ENCODE assay signal across 13 mouse cellular contexts in genomic region chr9:107343146-107343943, GRCm38 (mm10). TPM values are rescaled to one million over a fixed set of nuclear protein-coding genes. Genes with fewer than 3 reads are reported as not detected.
DNase-seq lines count a peak whose midpoint lies in the region; ATAC-seq lines count a peak whose summit lies in the region.
"Had no signal": no experiment of that assay in that cellular context is flagged by ENCODE, and none has a peak within 500 bp of the region (broad histone marks: within the 10 kb centered on the region; RNA-seq: fewer than 3 reads in every experiment).

No protein-coding gene starts in this region.

- no peak overlapping the region for H3K4me3 ChIP-seq in heart, embryonic 11.5 days (ENCODE audit: low read depth, low read length)
- no peak overlapping the region for H3K4me3 ChIP-seq in limb, embryonic 11.5 days (ENCODE audit: low read depth, low read length)
- H3K4me3 ChIP-seq in limb, embryonic 10.5 days, result no peak overlapping the region
- H3K4me3 ChIP-seq in neural tube, embryonic 15.5 days (replicated peaks), result no peak overlapping the region
- H3K4me3 ChIP-seq: forebrain, embryonic 15.5 days; left cerebral cortex, adult 2 months; liver, embryonic 12.5 days had no signal

- H3K27ac ChIP-seq in heart, embryonic 11.5 days (ENCODE audit: low read depth, low read length), result no peak overlapping the region
- H3K27ac ChIP-seq in limb, embryonic 11.5 days (replicated peaks; ENCODE audit: low read depth, low read length), result no peak overlapping the region
- no peak overlapping the region for H3K27ac ChIP-seq in limb, embryonic 10.5 days
- no peak overlapping the region for H3K27ac ChIP-seq in neural tube, embryonic 15.5 days (replicated peaks)
- H3K27ac ChIP-seq: forebrain, embryonic 15.5 days; left cerebral cortex, adult 2 months; liver, embryonic 12.5 days had no signal

- peak; percentile 56 to 68 for DNase-seq in heart, adult 18-20 months
- DNase-seq in limb, embryonic 11.5 days (ENCODE audit: low spot score), result no peak
- no peak for DNase-seq in limb, embryonic 10.5 days (ENCODE audit: low spot score)
- DNase-seq in cerebellum, adult 9-11 months, result peak; percentile 97
- no peak for DNase-seq in frontal cortex, postnatal 36 days (ENCODE audit: low spot score in 2 of 2)
- no peak for DNase-seq in right cerebral cortex, postnatal 4 days
- DNase-seq: lung, postnatal 4 days; thymus, postnatal 25 days had no signal

- no peak for ATAC-seq in heart, embryonic 11.5 days (replicated peaks; ENCODE audit: insufficient number of reproducible peaks, low FRiP score, low TSS enrichment)
- no peak for ATAC-seq in limb, embryonic 11.5 days (ENCODE audit: insufficient number of reproducible peaks, low FRiP score, low TSS enrichment, low read depth)
- no peak for ATAC-seq in neural tube, embryonic 15.5 days (ENCODE audit: low FRiP score)
- ATAC-seq: forebrain, embryonic 15.5 days; liver, embryonic 12.5 days had no signal

- 55% methylated on average over 8 of the region's 8 CpGs for WGBS in heart, embryonic 11.5 days (ENCODE audit: insufficient replicate concordance)
- 62% methylated on average over 8 of the region's 8 CpGs for WGBS in limb, embryonic 11.5 days
- WGBS in limb, embryonic 10.5 days, result 72% methylated on average over 8 of the region's 8 CpGs
- WGBS in neural tube, embryonic 15.5 days, result 72% methylated on average over 8 of the region's 8 CpGs

- H3K36me3 ChIP-seq in heart, embryonic 11.5 days (ENCODE audit: control insufficient read depth, insufficient read depth, low read length), result no peaks in the 10 kb centered on the region
- no peaks in the 10 kb centered on the region for H3K36me3 ChIP-seq in limb, embryonic 11.5 days (ENCODE audit: control insufficient read depth, insufficient read depth, low read length)
- no peaks in the 10 kb centered on the region for H3K36me3 ChIP-seq in limb, embryonic 10.5 days
- peaks cover 6% of the 10 kb centered on the region; the same call in 1 of the 2 replicates for H3K36me3 ChIP-seq in neural tube, embryonic 15.5 days
- H3K36me3 ChIP-seq: forebrain, embryonic 15.5 days; liver, embryonic 12.5 days had no signal

- H3K9ac ChIP-seq in heart, embryonic 11.5 days (ENCODE audit: low read depth, low read length), result no peak overlapping the region; the same call in 1 of the 2 replicates
- 0 out of 2 replicates have a peak overlapping the region, but pooled peaks have one; percentile 17 for H3K9ac ChIP-seq in limb, embryonic 11.5 days (ENCODE audit: low read length)
- 0 out of 2 replicates have a peak overlapping the region, but pooled peaks have one; percentile 5 for H3K9ac ChIP-seq in neural tube, embryonic 15.5 days (replicated peaks)
- H3K9ac ChIP-seq: forebrain, embryonic 15.5 days; liver, embryonic 12.5 days had no signal

- no peaks in the 10 kb centered on the region for H3K4me1 ChIP-seq in heart, embryonic 11.5 days (ENCODE audit: control insufficient read depth, insufficient read depth, low read length)
- H3K4me1 ChIP-seq in limb, embryonic 11.5 days (ENCODE audit: control insufficient read depth, insufficient read depth, low read length), result peaks cover 6% of the 10 kb centered on the region; the same call in 1 of the 2 replicates
- peaks cover 14% of the 10 kb centered on the region for H3K4me1 ChIP-seq in limb, embryonic 10.5 days
- H3K4me1 ChIP-seq in neural tube, embryonic 15.5 days, result peaks cover 36% of the 10 kb centered on the region

- no peaks in the 10 kb centered on the region for H3K9me3 ChIP-seq in heart, embryonic 11.5 days (replicated peaks; ENCODE audit: control insufficient read depth, low read length)
- H3K9me3 ChIP-seq in limb, embryonic 11.5 days (ENCODE audit: control insufficient read depth, low read length), result no peaks in the 10 kb centered on the region
- no peaks in the 10 kb centered on the region for H3K9me3 ChIP-seq in limb, embryonic 10.5 days (replicated peaks)
- H3K9me3 ChIP-seq in neural tube, embryonic 15.5 days (replicated peaks), result no peaks in the 10 kb centered on the region
- H3K9me3 ChIP-seq: forebrain, embryonic 15.5 days; liver, embryonic 12.5 days had no signal

- peaks cover 16% of the 10 kb centered on the region for H3K27me3 ChIP-seq in heart, embryonic 11.5 days (ENCODE audit: control insufficient read depth, insufficient read depth, low read length)
- peaks cover 4% of the 10 kb centered on the region; the same call in 1 of the 2 replicates for H3K27me3 ChIP-seq in limb, embryonic 11.5 days (ENCODE audit: control insufficient read depth, insufficient read depth, low read length)
- peaks cover 34% of the 10 kb centered on the region for H3K27me3 ChIP-seq in limb, embryonic 10.5 days (ENCODE audit: low read depth, poor library complexity, severe bottlenecking)
- no peaks in the 10 kb centered on the region for H3K27me3 ChIP-seq in neural tube, embryonic 15.5 days (replicated peaks)
- H3K27me3 ChIP-seq: forebrain, embryonic 15.5 days had no signal

- no peak overlapping the region for H3K4me2 ChIP-seq in heart, embryonic 11.5 days
- no peak overlapping the region for H3K4me2 ChIP-seq in limb, embryonic 11.5 days (ENCODE audit: low read depth, severe bottlenecking)
- H3K4me2 ChIP-seq in neural tube, embryonic 15.5 days, result no peak overlapping the region
- H3K4me2 ChIP-seq: forebrain, embryonic 15.5 days; liver, embryonic 12.5 days had no signal

RNA-seq across cellular contexts. Expression of gene 6430571L13Rik, which starts 2.9 kb away (rescaled TPM):
- 1 to 10 TPM; 3.5 to 5.3 TPM for total RNA-seq in heart, adult 18-20 months (2021)
- polyA plus RNA-seq in heart, embryonic 11.5 days (2014; fragmentation: Nextera tagmentation; extraction: Ambion mirVana), result 0.66 and 0.92 TPM in 2 replicates
- polyA plus RNA-seq in limb, embryonic 11.5 days (2014; fragmentation: Nextera tagmentation; extraction: Ambion mirVana), result 0.60 and 0.73 TPM in 2 replicates
- 0.72 and 0.74 TPM in 2 replicates for polyA plus RNA-seq in limb, embryonic 10.5 days (2016; fragmentation: Nextera tagmentation; extraction: Ambion mirVana)
- polyA plus RNA-seq in neural tube, embryonic 15.5 days (2015; fragmentation: Nextera tagmentation; extraction: Ambion mirVana), result 7.8 and 9.1 TPM in 2 replicates

RNA-seq across cellular contexts. Expression of gene Hemk1, which starts 5.2 kb away (rescaled TPM):
- total RNA-seq in heart, adult 18-20 months (2021), result 10 to 100 TPM; 20.4 to 22.7 TPM
- polyA plus RNA-seq in heart, embryonic 11.5 days (2014; fragmentation: Nextera tagmentation; extraction: Ambion mirVana), result 10.6 and 12.1 TPM in 2 replicates
- 10.0 and 10.1 TPM in 2 replicates for polyA plus RNA-seq in limb, embryonic 11.5 days (2014; fragmentation: Nextera tagmentation; extraction: Ambion mirVana)
- 10.3 and 12.2 TPM in 2 replicates for polyA plus RNA-seq in limb, embryonic 10.5 days (2016; fragmentation: Nextera tagmentation; extraction: Ambion mirVana)
- polyA plus RNA-seq in neural tube, embryonic 15.5 days (2015; fragmentation: Nextera tagmentation; extraction: Ambion mirVana), result 16.3 and 18.2 TPM in 2 replicates

RNA-seq across cellular contexts. Expression of gene Cish, which starts 47.5 kb away (rescaled TPM):
- 100 to 1,000 TPM; 120 to 131 TPM for total RNA-seq in heart, adult 18-20 months (2021)
- 7.7 and 8.8 TPM in 2 replicates for polyA plus RNA-seq in heart, embryonic 11.5 days (2014; fragmentation: Nextera tagmentation; extraction: Ambion mirVana)
- 4.1 and 4.4 TPM in 2 replicates for polyA plus RNA-seq in limb, embryonic 11.5 days (2014; fragmentation: Nextera tagmentation; extraction: Ambion mirVana)
- polyA plus RNA-seq in limb, embryonic 10.5 days (2016; fragmentation: Nextera tagmentation; extraction: Ambion mirVana), result 4.3 and 5.1 TPM in 2 replicates
- polyA plus RNA-seq in neural tube, embryonic 15.5 days (2015; fragmentation: Nextera tagmentation; extraction: Ambion mirVana), result 12.6 and 15.5 TPM in 2 replicates

RNA-seq across cellular contexts. Expression of gene Mapkapk3, which starts 53.7 kb away (rescaled TPM):
- total RNA-seq in heart, adult 18-20 months (2021), result 10 to 100 TPM; 29.4 to 30.3 TPM
- polyA plus RNA-seq in heart, embryonic 11.5 days (2014; fragmentation: Nextera tagmentation; extraction: Ambion mirVana), result 5.8 and 9.0 TPM in 2 replicates
- polyA plus RNA-seq in limb, embryonic 11.5 days (2014; fragmentation: Nextera tagmentation; extraction: Ambion mirVana), result 4.9 and 5.9 TPM in 2 replicates
- 5.3 and 5.9 TPM in 2 replicates for polyA plus RNA-seq in limb, embryonic 10.5 days (2016; fragmentation: Nextera tagmentation; extraction: Ambion mirVana)
- polyA plus RNA-seq in neural tube, embryonic 15.5 days (2015; fragmentation: Nextera tagmentation; extraction: Ambion mirVana), result 2.2 and 9.4 TPM in 2 replicates

RNA-seq across cellular contexts. Expression of gene Cacna2d2, which starts 56.1 kb away (rescaled TPM):
- 10 to 100 TPM; 14.8 TPM for total RNA-seq in heart, adult 18-20 months (2021)
- 5.9 and 7.1 TPM in 2 replicates for polyA plus RNA-seq in heart, embryonic 11.5 days (2014; fragmentation: Nextera tagmentation; extraction: Ambion mirVana)
- polyA plus RNA-seq in limb, embryonic 11.5 days (2014; fragmentation: Nextera tagmentation; extraction: Ambion mirVana), result 0.12 and 0.26 TPM in 2 replicates
- polyA plus RNA-seq in limb, embryonic 10.5 days (2016; fragmentation: Nextera tagmentation; extraction: Ambion mirVana), result 0.20 and 0.34 TPM in 2 replicates
- 7.6 and 9.8 TPM in 2 replicates for polyA plus RNA-seq in neural tube, embryonic 15.5 days (2015; fragmentation: Nextera tagmentation; extraction: Ambion mirVana)

Comparison
In these comparisons a context has a peak if more than half of its experiments do, and no peak if none do; other contexts are left out.
1. DNase-seq: peak in heart, adult 18-20 months (2 of 2) and cerebellum, adult 9-11 months (single experiment); none in limb, embryonic 11.5 days (single experiment), limb, embryonic 10.5 days (single experiment), frontal cortex, postnatal 36 days (0 of 2) and right cerebral cortex, postnatal 4 days (single experiment).